Mouse (Mus musculus) forebrain, embryonic 10.5 days (tissue): Measurements from ENCODE around the gene Ccdc167. TPM values are rescaled to one million over a fixed set of nuclear protein-coding genes. Genes with fewer than 3 reads are reported as not detected.

Source experiments
- DNase-seq: peaks from one replicate; pipeline ENCODE4 v3.0.0-alpha.2; 2017; ENCODE audit warnings: low spot score; ENCODE audit errors: extremely low spot score
- H3K27ac ChIP-seq: fragments of 300-500 bp; sonication (generic); 2 replicates; pipeline ENCODE4 v1.5.1; 2016; ENCODE audit warnings: mild to moderate bottlenecking
- H3K27me3 ChIP-seq: fragments of 300-500 bp; sonication (generic); 2 replicates; pipeline ENCODE4 v1.6.1; 2016; ENCODE audit warnings: mild to moderate bottlenecking; ENCODE audit not compliant: poor library complexity, severe bottlenecking
- H3K36me3 ChIP-seq: fragments of 300-500 bp; sonication (generic); replicated peaks from 2 replicates; pipeline ENCODE4 v1.6.1; 2016; ENCODE audit warnings: mild to moderate bottlenecking, moderate library complexity
- H3K4me1 ChIP-seq: fragments of 300-500 bp; sonication (generic); 2 replicates; pipeline ENCODE4 v1.6.1; 2016
- H3K4me3 ChIP-seq: fragments of 300-500 bp; sonication (generic); 2 replicates; pipeline ENCODE4 v1.5.1; 2016; ENCODE audit warnings: mild to moderate bottlenecking, moderate library complexity
- H3K9me3 ChIP-seq: fragments of 300-500 bp; sonication (generic); 2 replicates; pipeline ENCODE4 v1.6.1; 2016; ENCODE audit warnings: mild to moderate bottlenecking, moderate library complexity
- WGBS: fragments of 180-500 bp; shearing (Covaris S2); methylation state at CpG from one replicate; pipeline ENCODE4 v1.1.7; 2016; 5-methylcytosine and 5-hydroxymethylcytosine counted together
- polyA plus RNA-seq: library from polyadenylated mRNA; unstranded; fragments of >200 nt; fragmentation: Nextera tagmentation; extraction: Ambion mirVana; gene quantifications from 2 replicates; pipeline ENCODE4 v1.2.1, GENCODE M21; 2016

Ccdc167 gene
- 16.0 and 17.9 TPM in 2 replicates for polyA plus RNA-seq

- Histone ChIP-seq H3K27ac (peak within 1 kb of the TSS; percentile 89), H3K4me3 (peak within 1 kb of the TSS; percentile 61), H3K27me3 (peaks cover 5% of the 10 kb centered on the region; the same call in 1 of the 2 replicates), H3K9me3 (no peaks in the 10 kb centered on the region), H3K4me1 (peaks cover 28% of the 10 kb centered on the region), H3K36me3 (peaks cover 11% of the 10 kb centered on the region; the same call in 1 of the 2 replicates)
- WGBS = 7% methylated on average over 41 of the region's 41 CpGs
- peak; percentile 98 for DNase-seq
These were observed at the start of gene Ccdc167 for GRCm38 (mm10) chr17:29716732-29717445. Gene Ccdc167 (minus strand): TSS chr17:29717044.

GRCm38 (mm10) chr17:29765380-29765779 lies 48.5 kb upstream of the Ccdc167 start:
- no peak overlapping the region for H3K4me3 ChIP-seq
- no peaks in the 10 kb centered on the region for H3K36me3 ChIP-seq
- H3K27ac ChIP-seq = no peak overlapping the region
- no peaks in the 10 kb centered on the region for H3K27me3 ChIP-seq
- peaks cover 9% of the 10 kb centered on the region; the same call in 1 of the 2 replicates for H3K4me1 ChIP-seq
- no peaks in the 10 kb centered on the region for H3K9me3 ChIP-seq
- 81% methylated on average over 9 of the region's 9 CpGs for WGBS
- DNase-seq = no peak

- 75% methylated on average over 8 of the region's 8 CpGs for WGBS
- Histone ChIP-seq H3K36me3 (no peaks in the 10 kb centered on the region), H3K27ac (no peak overlapping the region), H3K4me1 (peaks cover 9% of the 10 kb centered on the region; the same call in 1 of the 2 replicates), H3K27me3 (no peaks in the 10 kb centered on the region), H3K9me3 (no peaks in the 10 kb centered on the region), H3K4me3 (no peak overlapping the region)
- peak; percentile 54 for DNase-seq
These were observed 45.7 kb upstream of the Ccdc167 start for GRCm38 (mm10) chr17:29762551-29762950.

- Histone ChIP-seq H3K9me3 (no peaks in the 10 kb centered on the region), H3K4me3 (no peak overlapping the region), H3K4me1 (peaks cover 3% of the 10 kb centered on the region; the same call in 1 of the 2 replicates), H3K27ac (no peak overlapping the region), H3K27me3 (no peaks in the 10 kb centered on the region), H3K36me3 (no peaks in the 10 kb centered on the region)
- WGBS = 82% methylated on average over 9 of the region's 9 CpGs
- DNase-seq = no peak
These were observed 45.1 kb upstream of the Ccdc167 start for GRCm38 (mm10) chr17:29761938-29762337.

GRCm38 (mm10) chr17:29760404-29761375 lies 43.8 kb upstream of the Ccdc167 start:
- Histone ChIP-seq H3K4me1 (0 out of 2 replicates have a peak, but pooled peaks cover 3% of the 10 kb centered on the region), H3K4me3 (no peak overlapping the region), H3K36me3 (no peaks in the 10 kb centered on the region), H3K27ac (no peak overlapping the region), H3K9me3 (no peaks in the 10 kb centered on the region), H3K27me3 (no peaks in the 10 kb centered on the region)
- DNase-seq = no peak
- 88% methylated on average over 21 of the region's 21 CpGs for WGBS

GRCm38 (mm10) chr17:29759963-29760362 lies 43.1 kb upstream of the Ccdc167 start:
- H3K4me3 ChIP-seq = no peak overlapping the region
- peaks cover 7% of the 10 kb centered on the region for H3K4me1 ChIP-seq
- 90% methylated on average over 19 of the region's 19 CpGs for WGBS
- no peaks in the 10 kb centered on the region for H3K27me3 ChIP-seq
- H3K36me3 ChIP-seq = no peaks in the 10 kb centered on the region
- no peaks in the 10 kb centered on the region for H3K9me3 ChIP-seq
- DNase-seq = no peak
- H3K27ac ChIP-seq = no peak overlapping the region

GRCm38 (mm10) chr17:29756381-29756780 lies 39.5 kb upstream of the Ccdc167 start:
- 94% methylated on average over 10 of the region's 10 CpGs for WGBS
- Histone ChIP-seq H3K4me3 (no peak overlapping the region), H3K27me3 (no peaks in the 10 kb centered on the region), H3K9me3 (no peaks in the 10 kb centered on the region), H3K4me1 (peaks cover 19% of the 10 kb centered on the region), H3K27ac (no peak overlapping the region), H3K36me3 (no peaks in the 10 kb centered on the region)
- no peak for DNase-seq

GRCm38 (mm10) chr17:29754510-29754909 lies 37.7 kb upstream of the Ccdc167 start:
- Histone ChIP-seq H3K4me1 (peaks cover 32% of the 10 kb centered on the region), H3K36me3 (no peaks in the 10 kb centered on the region), H3K27ac (peak overlapping the region; percentile 22; the same call in 1 of the 2 replicates), H3K27me3 (no peaks in the 10 kb centered on the region; the same call in 1 of the 2 replicates), H3K4me3 (no peak overlapping the region), H3K9me3 (no peaks in the 10 kb centered on the region)
- no peak for DNase-seq
- WGBS = 51% methylated on average over 4 of the region's 4 CpGs

- H3K27me3 ChIP-seq = peaks cover 15% of the 10 kb centered on the region
- 63% methylated on average over 6 of the region's 6 CpGs for WGBS
- no peaks in the 10 kb centered on the region for H3K36me3 ChIP-seq
- H3K27ac ChIP-seq = no peak overlapping the region
- no peak for DNase-seq
- peaks cover 48% of the 10 kb centered on the region for H3K4me1 ChIP-seq
- H3K4me3 ChIP-seq = no peak overlapping the region
- no peaks in the 10 kb centered on the region for H3K9me3 ChIP-seq
These were observed 30.6 kb upstream of the Ccdc167 start for GRCm38 (mm10) chr17:29747466-29747865.

GRCm38 (mm10) chr17:29737849-29738804 lies 21.3 kb upstream of the Ccdc167 start:
- Histone ChIP-seq H3K4me1 (peaks cover 36% of the 10 kb centered on the region), H3K9me3 (no peaks in the 10 kb centered on the region), H3K36me3 (no peaks in the 10 kb centered on the region), H3K27me3 (no peaks in the 10 kb centered on the region), H3K4me3 (no peak overlapping the region), H3K27ac (0 out of 2 replicates have a peak overlapping the region, but pooled peaks have one; percentile 40)
- DNase-seq = no peak
- 74% methylated on average over 22 of the region's 22 CpGs for WGBS

- H3K27me3 ChIP-seq = no peaks in the 10 kb centered on the region
- no peaks in the 10 kb centered on the region for H3K9me3 ChIP-seq
- no peaks in the 10 kb centered on the region for H3K36me3 ChIP-seq
- peak overlapping the region; percentile 65; the same call in 1 of the 2 replicates for H3K27ac ChIP-seq
- peaks cover 40% of the 10 kb centered on the region for H3K4me1 ChIP-seq
- 36% methylated on average over 15 of the region's 15 CpGs for WGBS
- DNase-seq = peak; percentile 50
- no peak overlapping the region for H3K4me3 ChIP-seq
These were observed 19.7 kb upstream of the Ccdc167 start for GRCm38 (mm10) chr17:29736448-29737014.
